Mouse (Mus musculus) hindbrain, embryonic 16.5 days (tissue): ENCODE results near the gene Atrip. TPM values are rescaled to one million over a fixed set of nuclear protein-coding genes. Genes with fewer than 3 reads are reported as not detected.

Experiments used
- ATAC-seq: fragments of 200-750 bp; cut with Nextera tagmentation; 2 replicates; pipeline ENCODE4 v1.8.0; 2017; ENCODE audit warnings: moderate TSS enrichment, moderate library complexity
- H3K27ac ChIP-seq: fragments of 300-500 bp; sonication (generic); 2 replicates; pipeline ENCODE4 v1.5.1; 2014; ENCODE audit warnings: low read depth, mild to moderate bottlenecking, control low read depth, low read length, moderate library complexity
- H3K27me3 ChIP-seq: fragments of 300-500 bp; sonication (generic); replicated peaks from 2 replicates; pipeline ENCODE4 v1.6.1; 2014; ENCODE audit warnings: low read length; ENCODE audit not compliant: control insufficient read depth, insufficient read depth
- H3K36me3 ChIP-seq: fragments of 300-500 bp; sonication (generic); 2 replicates; pipeline ENCODE4 v1.6.1; 2014; ENCODE audit warnings: mild to moderate bottlenecking, low read length, moderate library complexity, mixed read lengths; ENCODE audit not compliant: control insufficient read depth, insufficient read depth
- H3K4me1 ChIP-seq: fragments of 300-500 bp; sonication (generic); 2 replicates; pipeline ENCODE4 v1.6.1; 2014; ENCODE audit warnings: low read depth, low read length; ENCODE audit not compliant: control insufficient read depth, insufficient read depth
- H3K4me2 ChIP-seq: fragments of 300-500 bp; sonication (generic); 2 replicates; pipeline ENCODE4 v1.6.1; 2014; ENCODE audit warnings: mild to moderate bottlenecking, low read length, control low read depth, moderate library complexity
- H3K4me3 ChIP-seq: fragments of 300-500 bp; sonication (generic); 2 replicates; pipeline ENCODE4 v1.5.1; 2014; ENCODE audit warnings: mild to moderate bottlenecking, low read length, control low read depth, moderate library complexity
- H3K9ac ChIP-seq: fragments of 300-500 bp; sonication (generic); 2 replicates; pipeline ENCODE4 v1.6.1; 2014; ENCODE audit warnings: low read depth, mild to moderate bottlenecking, control low read depth, low read length, moderate library complexity
- H3K9me3 ChIP-seq: fragments of 300-500 bp; sonication (generic); 2 replicates; pipeline ENCODE4 v1.6.1; 2014; ENCODE audit warnings: mild to moderate bottlenecking, low read length, moderate library complexity; ENCODE audit not compliant: control insufficient read depth
- WGBS: fragments of 180-500 bp; shearing (Covaris S2); extraction: QIAGEN DNeasy Blood & Tissue Kit; methylation state at CpG from one replicate; pipeline ENCODE4 v1.1.7; 2014; 5-methylcytosine and 5-hydroxymethylcytosine counted together
- polyA plus RNA-seq: library from polyadenylated mRNA; unstranded; fragments of >200 nt; fragmentation: Nextera tagmentation; extraction: Ambion mirVana; gene quantifications from 2 replicates; pipeline ENCODE4 v1.2.1, GENCODE M21; 2015

The Atrip gene
- polyA plus RNA-seq, 1 experiment from 2014 or later: 31.8 TPM

GRCm38 (mm10) chr9:109039681-109040080, 34.2 kb downstream of the Atrip start:
- H3K9me3 ChIP-seq: no peaks in the 10 kb centered on the region
- ATAC-seq: no peak
- H3K36me3 ChIP-seq: no peaks in the 10 kb centered on the region
- H3K27me3 ChIP-seq: no peaks in the 10 kb centered on the region
- H3K4me2 ChIP-seq: no peak overlapping the region
- WGBS: 83% methylated on average over 4 of the region's 4 CpGs
- H3K9ac ChIP-seq: no peak overlapping the region
- H3K4me1 ChIP-seq: peaks cover 5% of the 10 kb centered on the region; the same call in 1 of the 2 replicates
- no peak overlapping the region for H3K27ac ChIP-seq
- no peak overlapping the region for H3K4me3 ChIP-seq

GRCm38 (mm10) chr9:109038901-109039364, 35.0 kb downstream of the Atrip start:
- no peak; the same call in none of the 2 replicates for ATAC-seq
- Histone ChIP-seq H3K9me3 (no peaks in the 10 kb centered on the region), H3K9ac (peak overlapping the region; percentile 75), H3K4me2 (peak overlapping the region; percentile 77), H3K27ac (peak overlapping the region; percentile 51; the same call in 1 of the 2 replicates), H3K4me1 (peaks cover 5% of the 10 kb centered on the region; the same call in 1 of the 2 replicates), H3K36me3 (no peaks in the 10 kb centered on the region), H3K4me3 (peak overlapping the region; percentile 66), H3K27me3 (no peaks in the 10 kb centered on the region)
- WGBS: 20% methylated on average over 8 of the region's 8 CpGs

GRCm38 (mm10) chr9:109038086-109038895, 35.6 kb downstream of the Atrip start, which contains the start of gene Shisa5:
Shisa5 (plus strand) TSS chr9:109038565.
- Histone ChIP-seq H3K4me2 (peak within 1 kb of the TSS; percentile 77), H3K27ac (peak within 1 kb of the TSS; percentile 51; the same call in 1 of the 2 replicates), H3K4me3 (peak within 1 kb of the TSS; percentile 66), H3K27me3 (no peaks in the 10 kb centered on the region), H3K4me1 (peaks cover 5% of the 10 kb centered on the region; the same call in 1 of the 2 replicates), H3K9me3 (no peaks in the 10 kb centered on the region), H3K36me3 (no peaks in the 10 kb centered on the region), H3K9ac (peak within 1 kb of the TSS; percentile 75)
- under 1% methylated on average over 37 of the region's 40 CpGs for WGBS
- peak; percentile 82 for ATAC-seq

- Histone ChIP-seq H3K9me3 (no peaks in the 10 kb centered on the region), H3K27me3 (no peaks in the 10 kb centered on the region), H3K36me3 (no peaks in the 10 kb centered on the region; the same call in 1 of the 2 replicates), H3K9ac (no peak overlapping the region), H3K27ac (no peak overlapping the region), H3K4me2 (no peak overlapping the region), H3K4me3 (no peak overlapping the region), H3K4me1 (no peaks in the 10 kb centered on the region)
- ATAC-seq: no peak
- WGBS: 77% methylated on average over 6 of the region's 6 CpGs
Measured at GRCm38 (mm10) chr9:109032435-109032834, 41.5 kb downstream of the Atrip start.

- H3K36me3 ChIP-seq: no peaks in the 10 kb centered on the region; the same call in 1 of the 2 replicates
- H3K9ac ChIP-seq: no peak overlapping the region
- no peaks in the 10 kb centered on the region for H3K9me3 ChIP-seq
- 91% methylated on average over 8 of the region's 8 CpGs for WGBS
- no peaks in the 10 kb centered on the region for H3K4me1 ChIP-seq
- no peak for ATAC-seq
- no peak overlapping the region for H3K4me3 ChIP-seq
- no peak overlapping the region for H3K4me2 ChIP-seq
- H3K27ac ChIP-seq: no peak overlapping the region
- H3K27me3 ChIP-seq: no peaks in the 10 kb centered on the region
Measured at GRCm38 (mm10) chr9:109031686-109032085, 42.2 kb downstream of the Atrip start.

- H3K9ac ChIP-seq: no peak overlapping the region
- 96% methylated on average over 7 of the region's 7 CpGs for WGBS
- H3K27ac ChIP-seq: no peak overlapping the region
- ATAC-seq: no peak
- no peaks in the 10 kb centered on the region; the same call in 1 of the 2 replicates for H3K36me3 ChIP-seq
- H3K9me3 ChIP-seq: no peaks in the 10 kb centered on the region
- no peak overlapping the region for H3K4me2 ChIP-seq
- no peak overlapping the region for H3K4me3 ChIP-seq
- H3K27me3 ChIP-seq: no peaks in the 10 kb centered on the region
- no peaks in the 10 kb centered on the region for H3K4me1 ChIP-seq
Measured at GRCm38 (mm10) chr9:109031001-109031400, 42.9 kb downstream of the Atrip start.

GRCm38 (mm10) chr9:109030312-109030711, 43.6 kb downstream of the Atrip start:
- no peak for ATAC-seq
- 71% methylated on average over 3 of the region's 3 CpGs for WGBS
- H3K27me3 ChIP-seq: no peaks in the 10 kb centered on the region
- H3K36me3 ChIP-seq: peaks cover 2% of the 10 kb centered on the region; the same call in 1 of the 2 replicates
- no peak overlapping the region for H3K4me2 ChIP-seq
- no peaks in the 10 kb centered on the region for H3K9me3 ChIP-seq
- no peak overlapping the region for H3K9ac ChIP-seq
- H3K4me1 ChIP-seq: no peaks in the 10 kb centered on the region
- no peak overlapping the region for H3K27ac ChIP-seq
- H3K4me3 ChIP-seq: no peak overlapping the region

GRCm38 (mm10) chr9:109028919-109029318, 45.0 kb downstream of the Atrip start:
- H3K4me2 ChIP-seq: no peak overlapping the region
- ATAC-seq: no peak
- H3K27me3 ChIP-seq: no peaks in the 10 kb centered on the region
- H3K36me3 ChIP-seq: peaks cover 2% of the 10 kb centered on the region; the same call in 1 of the 2 replicates
- no peaks in the 10 kb centered on the region for H3K4me1 ChIP-seq
- no peak overlapping the region for H3K4me3 ChIP-seq
- no peak overlapping the region for H3K27ac ChIP-seq
- no peaks in the 10 kb centered on the region for H3K9me3 ChIP-seq
- WGBS: 81% methylated on average over 5 of the region's 5 CpGs
- H3K9ac ChIP-seq: no peak overlapping the region

- no peaks in the 10 kb centered on the region for H3K27me3 ChIP-seq
- H3K4me1 ChIP-seq: no peaks in the 10 kb centered on the region
- H3K36me3 ChIP-seq: peaks cover 2% of the 10 kb centered on the region; the same call in 1 of the 2 replicates
- H3K4me3 ChIP-seq: no peak overlapping the region
- no peak for ATAC-seq
- H3K9ac ChIP-seq: no peak overlapping the region
- 70% methylated on average over 3 of the region's 3 CpGs for WGBS
- no peak overlapping the region for H3K4me2 ChIP-seq
- no peak overlapping the region for H3K27ac ChIP-seq
- H3K9me3 ChIP-seq: no peaks in the 10 kb centered on the region
Measured at GRCm38 (mm10) chr9:109028421-109028820, 45.5 kb downstream of the Atrip start.
